Mouse (Mus musculus) cerebellum, adult 2 months (tissue): Measurements from ENCODE around the gene Lztfl1. TPM values are rescaled to one million over a fixed set of nuclear protein-coding genes. Genes with fewer than 3 reads are reported as not detected.
"Not testable (repeated sequence)": the region's sequence is repeated elsewhere in the genome, so short reads cannot be mapped to it uniquely, and the experiment has no call there.

ENCODE experiments used
- DNase-seq, 2 experiments: peaks; one replicate each; pipeline ENCODE4 v3.0.0; 2021
- H3K27ac ChIP-seq: fragments of 200-500 bp; 2 replicates; pipeline ENCODE4 v1.5.1; 2012; ENCODE audit warnings: low read length, control low read depth, inconsistent platforms; ENCODE audit not compliant: insufficient read depth
- H3K27me3 ChIP-seq: fragments of 200-500 bp; 2 replicates; pipeline ENCODE4 v1.6.1; 2012; ENCODE audit warnings: inconsistent platforms, mild to moderate bottlenecking, low read length, moderate library complexity; ENCODE audit not compliant: control insufficient read depth, insufficient read depth
- H3K4me1 ChIP-seq: fragments of 200-500 bp; 2 replicates; pipeline ENCODE4 v1.6.1; 2011; ENCODE audit warnings: low read length; ENCODE audit not compliant: control insufficient read depth, insufficient read depth
- H3K4me3 ChIP-seq: fragments of 200-500 bp; replicated peaks from 2 replicates; pipeline ENCODE3; 2011; ENCODE audit warnings: mild to moderate bottlenecking, low read depth, low read length, control low read depth; ENCODE audit not compliant: insufficient read depth
- CTCF ChIP-seq: fragments of 200-500 bp; IDR thresholded peaks from 2 replicates; pipeline ENCODE4 v1.5.1; 2011; ENCODE audit warnings: low read depth, mild to moderate bottlenecking, control low read depth, low read length, moderate library complexity, borderline replicate concordance; ENCODE audit not compliant: insufficient read depth
- POLR2A ChIP-seq: fragments of 200-500 bp; IDR thresholded peaks from 2 replicates; pipeline ENCODE4 v1.6.1; 2011; ENCODE audit warnings: low read length, control low read depth, borderline replicate concordance; ENCODE audit not compliant: insufficient read depth
- WGBS: fragments of 180-500 bp; shearing (Covaris S2); methylation state at CpG from one replicate; pipeline ENCODE4 v1.1.7; 2018; 5-methylcytosine and 5-hydroxymethylcytosine counted together
- polyA plus RNA-seq: library from polyadenylated mRNA; depleted of rRNA; stranded (reverse); fragments of >200 nt; gene quantifications from 2 replicates; pipeline ENCODE4 v1.2.3, GENCODE M21; 2012; rRNA removed

The Lztfl1 gene
- polyA plus RNA-seq, 1 experiment: 22.4 TPM

- no peak overlapping the region for H3K27ac ChIP-seq
- H3K4me1 ChIP-seq: no peaks in the 10 kb centered on the region
- no peak for DNase-seq
- WGBS: 52% methylated on average over 5 of the region's 5 CpGs
- no peaks in the 10 kb centered on the region; the same call in 1 of the 2 replicates for H3K27me3 ChIP-seq
- H3K4me3 ChIP-seq: no peak overlapping the region
- TF ChIP-seq CTCF (no peak), POLR2A (no peak)
Observed at GRCm38 (mm10) chr9:123665645-123666044, 51.9 kb downstream of the Lztfl1 start.

- not testable (repeated sequence) for H3K4me1 ChIP-seq, H3K4me3 ChIP-seq, H3K27ac ChIP-seq, DNase-seq, H3K27me3 ChIP-seq
- WGBS: 16% methylated on average over 18 of the region's 18 CpGs
Observed at GRCm38 (mm10) chr9:123659986-123660676, 57.4 kb downstream of the Lztfl1 start.

GRCm38 (mm10) chr9:123658981-123659380 is 58.5 kb downstream of the Lztfl1 start:
- H3K27ac ChIP-seq: no peak overlapping the region
- H3K4me3 ChIP-seq: no peak overlapping the region
- no peaks in the 10 kb centered on the region; the same call in 1 of the 2 replicates for H3K4me1 ChIP-seq
- no peak for DNase-seq
- TF ChIP-seq POLR2A (no peak), CTCF (no peak)
- H3K27me3 ChIP-seq: no peaks in the 10 kb centered on the region; the same call in 1 of the 2 replicates

DNA sequence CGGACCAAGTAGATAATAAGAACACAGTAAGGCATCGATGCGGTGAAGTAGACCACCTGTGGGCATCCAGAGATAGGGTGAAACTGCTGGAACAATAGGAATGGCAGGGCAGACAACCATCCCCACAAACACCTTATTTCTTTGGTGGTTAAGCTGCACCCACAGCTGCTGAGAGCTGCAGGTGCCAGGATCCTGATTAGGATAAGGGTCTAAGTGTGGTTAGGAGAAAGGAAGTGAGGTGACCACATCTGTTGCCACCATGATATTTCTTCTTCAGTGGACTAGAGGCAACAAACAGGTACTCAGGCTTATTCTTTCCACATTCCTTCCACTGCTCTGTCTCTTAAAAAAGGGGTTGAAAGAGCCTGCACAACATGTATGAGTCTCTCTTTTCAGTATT is 60.0 kb downstream of the Lztfl1 start:
- Histone ChIP-seq H3K27ac (no peak overlapping the region), H3K27me3 (no peaks in the 10 kb centered on the region), H3K4me3 (no peak overlapping the region), H3K4me1 (no peaks in the 10 kb centered on the region; the same call in 1 of the 2 replicates)
- no peak for TF ChIP-seq CTCF
- TF ChIP-seq POLR2A: no peak
- no peak for DNase-seq
- WGBS: 73% methylated on average over 3 of the region's 3 CpGs

DNA sequence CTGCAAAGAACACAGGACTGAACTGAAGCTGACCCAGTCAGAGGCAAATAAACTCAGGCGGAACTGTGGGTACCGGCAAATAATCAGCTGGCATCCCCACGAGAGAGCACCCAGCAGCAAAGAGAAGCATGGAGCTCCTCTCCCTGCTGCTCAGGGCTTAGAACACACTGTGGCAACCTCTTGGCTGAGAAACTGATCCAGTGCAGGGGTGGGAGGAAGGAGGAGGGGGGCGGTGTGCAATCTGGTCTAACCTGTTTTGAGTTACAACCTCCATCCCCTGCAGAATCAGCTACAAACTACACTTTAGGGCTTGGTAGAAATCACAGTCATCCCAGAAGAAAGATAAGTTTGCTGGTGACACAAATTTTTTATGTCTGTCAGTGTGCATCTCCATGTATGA is 66.1 kb downstream of the Lztfl1 start:
- TF ChIP-seq POLR2A (no peak), CTCF (no peak)
- Histone ChIP-seq H3K4me1 (no peaks in the 10 kb centered on the region), H3K27ac (no peak overlapping the region), H3K4me3 (no peak overlapping the region), H3K27me3 (no peaks in the 10 kb centered on the region)
- WGBS: 58% methylated on average over 4 of the region's 4 CpGs
- no peak for DNase-seq

DNA sequence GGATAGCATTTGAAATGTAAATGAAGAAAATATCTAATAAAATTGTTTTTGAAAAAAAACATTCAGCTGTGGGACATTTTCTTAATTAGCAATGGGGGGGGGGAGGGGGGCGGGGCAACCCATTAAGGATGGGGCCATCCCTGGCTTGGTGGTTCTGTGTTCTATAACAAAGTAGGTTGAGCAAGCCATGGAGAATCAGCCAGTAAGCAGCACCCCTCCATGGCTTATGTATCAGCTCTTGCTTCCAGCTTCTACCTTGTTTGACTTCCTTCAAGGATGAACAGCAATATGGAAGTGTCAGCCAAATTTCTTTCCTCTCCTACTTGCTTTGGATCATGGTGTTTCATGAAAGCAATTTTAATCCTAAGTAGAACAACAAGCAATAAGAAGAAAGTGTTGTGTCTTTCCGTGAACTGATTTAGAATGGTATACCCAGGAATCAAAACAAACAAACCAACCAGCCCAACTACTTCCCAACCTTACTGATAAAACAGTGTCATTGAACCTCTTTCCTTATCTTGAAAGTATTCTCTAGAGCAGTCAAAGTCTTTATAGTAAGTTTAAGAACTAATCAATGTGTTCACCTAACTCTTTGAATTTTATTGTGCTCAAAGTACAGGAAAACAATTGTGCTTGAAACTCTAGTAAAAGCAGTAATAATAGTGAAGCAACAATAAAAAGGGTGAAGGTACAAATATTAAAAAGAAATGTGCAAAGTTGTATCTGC is 67.5 kb downstream of the Lztfl1 start:
- Histone ChIP-seq H3K4me1 (no peaks in the 10 kb centered on the region), H3K27me3 (no peaks in the 10 kb centered on the region), H3K4me3 (no peak overlapping the region), H3K27ac (no peak overlapping the region)
- whole genome bisulfite sequencing: 87% methylated on average over 2 of the region's 2 CpGs
- TF ChIP-seq CTCF (no peak), POLR2A (no peak)
- DNase-seq: no peak

Other genes starting within 250 kb of the Lztfl1 start
- 5.9 and 6.5 TPM in 2 replicates for gene Limd1, start 239.0 kb downstream of the Lztfl1 start, polyA plus RNA-seq
- gene Sacm1l, start 187.9 kb downstream of the Lztfl1 start, polyA plus RNA-seq: 57.1 and 58.1 TPM in 2 replicates
- 0.25 and 0.41 TPM in 2 replicates for gene Slc6a20b, start 85.1 kb downstream of the Lztfl1 start, polyA plus RNA-seq
- gene Ccr9, start 39.3 kb downstream of the Lztfl1 start, polyA plus RNA-seq: 0.11 and 0.20 TPM in 2 replicates
- 10.8 and 18.8 TPM in 2 replicates for gene Slc6a20a, start 38.8 kb downstream of the Lztfl1 start, polyA plus RNA-seq
- gene Cxcr6, start 88.8 kb upstream of the Lztfl1 start, polyA plus RNA-seq: 0.06 and 0.07 TPM in 2 replicates
- 17.6 and 18.0 TPM in 2 replicates for gene Fyco1, start 134.2 kb upstream of the Lztfl1 start, polyA plus RNA-seq
- gene Xcr1, start 144.3 kb upstream of the Lztfl1 start, polyA plus RNA-seq: not detected in 2 replicates